Mouse (Mus musculus) ES-E14 (cell line): ENCODE results near the gene Tatdn2.

ENCODE experiments used
- HCFC1 ChIP-seq: IDR thresholded peaks from 2 replicates; pipeline ENCODE4 v1.6.1; 2012; ENCODE audit warnings: low read length, inconsistent platforms, borderline replicate concordance; ENCODE audit not compliant: insufficient read depth
- MAFK ChIP-seq: IDR thresholded peaks from 2 replicates; pipeline ENCODE4 v1.6.1; 2014; ENCODE audit warnings: mild to moderate bottlenecking, low read depth, low read length, inconsistent platforms; ENCODE audit not compliant: insufficient read depth
- ZC3H11A ChIP-seq: IDR thresholded peaks from 2 replicates; pipeline ENCODE4 v1.6.1; 2012; ENCODE audit warnings: low read depth, mild to moderate bottlenecking, inconsistent platforms, low read length, borderline replicate concordance

GRCm38 (mm10) chr6:113650197-113650640 is 46.6 kb upstream of the Tatdn2 start:
- TF ChIP-seq ZC3H11A, result no peak
- no peak for TF ChIP-seq MAFK
- no peak for TF ChIP-seq HCFC1
